Mouse (Mus musculus) right cerebral cortex, postnatal 14 days (tissue): ENCODE data around the gene Cap1.
A peak's percentile ranks its signal among the peaks of the same experiment; 100 is the strongest.

ENCODE experiments used
- DNase-seq: peaks from one replicate; pipeline ENCODE4 v3.0.0; 2022

Cap1 gene

DNA sequence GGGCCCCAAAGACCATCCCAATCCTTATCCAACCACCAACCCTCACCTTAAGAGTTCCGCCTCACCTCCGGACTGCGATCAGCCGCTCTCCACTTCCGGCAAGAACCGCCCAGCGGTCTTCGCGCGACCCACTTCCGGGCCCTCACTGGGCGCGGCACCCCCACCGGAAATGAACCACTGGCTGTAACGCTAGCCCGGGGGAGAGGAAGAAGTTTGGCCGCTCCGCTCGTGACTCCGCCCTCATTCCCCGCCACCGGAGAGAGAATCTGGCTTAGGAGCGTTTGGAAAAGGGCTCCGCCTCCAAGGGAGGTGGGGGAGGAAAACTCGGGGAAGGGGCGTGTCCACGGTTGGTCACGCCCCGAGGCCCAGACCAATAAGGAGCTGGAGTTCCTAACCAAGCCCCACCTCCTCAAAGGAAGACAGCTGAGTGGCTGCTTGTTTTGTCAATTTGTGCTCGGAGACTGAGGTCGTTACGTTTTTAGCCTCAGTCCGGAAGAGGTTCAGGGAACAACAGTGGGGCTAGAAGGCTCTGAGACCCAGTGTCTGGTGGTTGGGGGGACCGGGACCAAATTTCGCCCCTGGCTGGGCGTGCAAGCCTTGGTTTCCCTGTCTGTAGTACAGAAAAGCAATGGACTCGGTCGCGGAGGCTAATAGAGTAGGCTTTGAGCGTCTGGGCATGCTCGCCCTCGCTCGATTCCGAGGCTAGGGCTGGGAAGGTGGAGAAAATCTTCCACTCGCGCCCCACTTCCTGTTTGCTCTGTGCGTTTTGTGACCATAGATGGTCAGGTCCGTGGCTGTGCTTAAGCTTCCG, at the start of gene Cap1:
Cap1 (minus strand) TSS at position 289 of the 811 bp plus-strand sequence.
- DNase-seq, result peak; percentile 95

DNA sequence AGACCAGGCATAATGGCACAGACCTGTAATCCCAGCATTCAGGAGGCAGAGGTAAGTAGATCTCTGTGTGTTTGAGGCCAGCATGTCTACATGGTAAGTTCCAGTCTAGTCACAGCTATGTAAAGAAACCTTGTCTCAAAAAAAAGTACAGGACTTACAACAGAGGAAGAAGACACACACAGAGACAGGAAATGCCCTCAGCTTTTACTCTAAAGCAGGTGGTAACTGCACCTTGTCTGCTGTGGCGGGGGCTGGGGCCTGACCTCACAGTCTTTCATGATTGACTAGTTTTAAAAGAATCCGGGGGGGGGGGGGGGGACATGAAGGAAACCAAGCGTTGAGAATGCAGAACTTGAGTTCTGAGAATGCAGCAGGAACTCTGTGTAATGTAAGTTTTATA, 48.0 kb upstream of the Cap1 start:
- DNase-seq, result no peak

DNA sequence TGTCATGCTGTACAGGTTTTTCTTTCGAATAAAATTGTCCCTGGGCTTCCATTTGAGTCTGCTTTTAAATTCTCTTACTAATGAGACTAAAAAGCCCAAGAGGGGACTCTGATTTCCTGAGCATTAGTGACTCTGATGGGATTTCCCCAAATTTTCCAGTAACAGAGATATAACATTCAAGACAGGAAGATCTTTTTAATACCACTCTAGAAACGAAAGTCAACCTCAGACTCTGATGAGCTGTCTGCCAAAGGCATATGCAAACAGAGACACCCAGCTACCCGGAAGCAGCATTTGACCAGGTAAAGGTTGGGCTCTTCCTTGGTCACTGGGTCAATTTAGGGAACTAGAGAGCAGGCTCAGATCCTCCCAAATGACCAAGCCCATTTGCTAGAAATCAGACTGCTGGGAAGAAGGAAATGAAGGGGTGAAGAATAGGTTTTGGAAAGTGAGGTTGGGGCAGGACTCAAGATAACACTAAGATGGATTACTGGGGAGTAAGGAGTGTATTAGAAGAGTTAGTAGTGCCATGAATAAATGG, 47.3 kb upstream of the Cap1 start:
- no peak for DNase-seq

DNA sequence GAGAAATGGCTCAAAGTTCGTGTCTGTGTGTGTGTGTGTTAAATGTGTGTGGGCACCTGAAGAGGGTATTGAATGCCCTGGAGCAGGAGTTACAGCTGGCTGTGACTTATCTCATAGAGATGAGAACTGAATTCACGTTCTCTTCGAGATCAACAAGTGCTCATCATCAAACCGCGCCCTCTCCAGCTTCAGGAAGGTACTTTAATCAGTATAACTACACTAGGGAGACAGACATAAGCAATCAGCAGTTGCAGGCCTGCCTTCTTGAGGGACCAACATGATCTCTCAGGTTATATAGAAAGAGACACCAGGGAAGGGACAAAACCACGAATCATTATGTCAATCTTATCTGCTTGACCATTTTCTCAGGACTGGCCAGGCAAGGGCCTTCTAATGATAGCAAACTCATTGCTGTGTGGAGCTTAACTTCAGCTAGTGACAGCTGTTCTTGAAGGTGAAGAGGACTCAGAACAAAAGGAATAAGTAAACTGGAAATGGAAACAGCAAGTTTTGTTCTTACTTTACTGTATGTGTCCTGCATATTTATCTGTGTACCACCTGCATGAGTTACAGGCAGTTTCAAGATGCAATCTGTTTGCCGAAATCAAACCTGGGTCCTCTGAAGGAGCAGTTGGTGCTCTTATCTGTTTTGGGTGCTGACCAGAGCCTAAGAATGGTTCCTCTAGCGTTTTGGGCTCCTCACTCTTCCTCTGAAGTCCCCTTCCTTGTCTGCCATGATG, 46.6 kb upstream of the Cap1 start:
- no peak for DNase-seq

DNA sequence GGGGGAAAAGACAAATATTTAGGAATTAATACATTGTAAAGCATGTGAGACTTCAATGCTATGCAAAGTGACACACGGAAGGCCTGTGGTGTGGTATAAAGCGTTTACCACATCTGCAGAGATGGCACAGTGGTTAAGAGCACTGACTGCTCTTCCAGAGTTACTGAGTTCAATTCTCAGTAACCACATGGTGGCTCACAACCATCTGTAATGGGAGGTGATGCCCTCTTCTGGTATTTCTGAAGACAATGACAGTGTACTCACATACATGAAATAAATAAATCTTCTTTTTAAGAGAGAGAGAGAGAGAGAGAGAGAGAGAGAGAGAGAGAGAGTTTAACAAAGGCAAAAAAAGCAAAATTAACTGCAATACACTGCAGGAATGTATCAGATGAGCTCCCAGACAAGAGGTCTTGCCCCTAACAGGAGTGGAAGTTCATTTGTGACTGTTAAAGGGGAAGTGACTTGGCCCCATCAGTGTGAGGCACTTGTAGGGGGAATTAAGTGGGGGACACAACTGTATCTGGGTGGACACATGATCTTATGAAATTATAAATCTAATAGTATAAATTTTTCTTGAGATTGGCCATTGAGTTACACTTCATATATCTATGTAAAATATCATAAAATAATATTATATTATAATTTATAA, 45.2 kb upstream of the Cap1 start:
- no peak for DNase-seq

DNA sequence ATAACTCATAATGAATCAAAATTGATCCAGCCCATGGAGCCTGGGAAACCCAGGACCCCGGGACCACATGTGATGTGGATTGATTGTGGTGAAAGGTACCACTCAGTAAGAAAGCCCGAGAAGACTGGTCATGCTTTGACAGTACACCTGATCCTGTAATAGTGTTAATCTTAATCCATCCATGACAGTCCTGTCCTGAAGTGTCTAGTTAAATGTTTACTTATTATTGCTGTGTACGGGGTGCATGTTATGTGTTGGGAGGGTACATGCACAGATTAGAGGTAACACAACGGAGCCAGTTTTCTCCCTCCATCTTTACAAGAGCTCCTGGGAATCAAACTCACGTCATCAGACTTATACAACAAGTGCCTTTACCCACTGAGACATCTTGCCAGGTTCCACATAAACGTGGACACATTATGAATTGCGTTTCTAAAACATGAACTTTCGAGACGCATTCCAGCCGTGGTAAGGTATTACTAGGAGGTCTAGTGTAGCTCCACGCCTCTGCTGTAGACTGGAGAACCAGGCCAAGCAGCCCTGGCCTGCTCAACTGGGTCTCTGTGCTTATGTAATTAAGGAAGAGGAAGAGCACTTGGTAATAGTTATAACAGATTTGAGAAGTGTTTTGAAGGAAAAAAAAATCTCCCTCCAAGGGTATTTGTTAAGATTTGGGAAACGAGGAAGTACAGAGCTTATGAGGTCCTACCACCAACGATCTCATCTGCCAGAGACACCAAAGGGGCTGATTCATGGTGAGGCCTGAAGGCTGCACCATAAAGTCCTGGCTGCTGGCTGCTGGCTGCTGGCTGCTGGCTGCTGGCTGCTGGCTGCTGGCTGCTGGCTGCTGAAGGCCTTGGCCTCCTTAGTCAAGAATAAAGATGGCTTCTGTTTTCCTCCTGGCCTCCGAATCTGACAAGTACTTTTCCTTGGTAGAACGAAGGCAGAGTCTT, 37.8 kb upstream of the Cap1 start:
- no peak for DNase-seq

DNA sequence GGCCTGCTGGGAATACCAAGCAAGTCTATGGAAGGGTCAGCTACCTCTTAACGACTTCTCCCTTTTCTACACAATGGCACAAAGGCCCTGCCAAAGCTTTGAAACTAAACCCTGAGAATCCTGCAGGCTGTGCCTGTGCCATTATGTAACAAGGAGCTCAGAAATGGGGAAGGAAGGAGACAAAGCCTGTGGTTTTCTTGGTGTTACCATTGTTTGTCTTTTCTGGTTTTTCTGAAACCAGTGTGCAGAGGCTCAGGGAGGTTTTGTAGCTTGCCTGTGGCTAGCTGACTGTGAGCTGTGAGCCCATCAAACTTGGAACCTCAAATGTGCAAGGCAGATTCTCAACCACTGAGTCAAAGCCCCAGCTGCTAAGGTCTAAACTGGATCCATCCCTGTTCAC, 37.0 kb upstream of the Cap1 start:
- no peak for DNase-seq

DNA sequence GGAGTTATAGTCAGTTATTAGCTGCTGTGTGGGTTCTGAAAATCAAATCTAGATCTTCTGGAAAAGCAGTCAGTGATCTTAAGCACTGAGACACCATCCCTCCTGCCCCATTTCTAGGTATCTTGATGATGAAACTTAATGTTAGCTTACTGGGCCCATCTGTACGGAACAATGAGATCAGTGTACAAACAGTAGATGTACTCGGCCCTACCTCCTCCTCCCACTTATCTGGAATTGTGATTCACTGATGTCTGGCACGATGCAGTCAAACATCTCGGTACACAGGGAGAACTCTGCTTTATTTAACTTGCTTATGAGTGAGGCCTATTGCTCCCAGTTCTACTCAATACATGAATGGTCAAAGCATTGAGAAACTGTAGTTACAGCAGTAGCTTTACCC, 30.1 kb upstream of the Cap1 start:
- DNase-seq, result no peak

DNA sequence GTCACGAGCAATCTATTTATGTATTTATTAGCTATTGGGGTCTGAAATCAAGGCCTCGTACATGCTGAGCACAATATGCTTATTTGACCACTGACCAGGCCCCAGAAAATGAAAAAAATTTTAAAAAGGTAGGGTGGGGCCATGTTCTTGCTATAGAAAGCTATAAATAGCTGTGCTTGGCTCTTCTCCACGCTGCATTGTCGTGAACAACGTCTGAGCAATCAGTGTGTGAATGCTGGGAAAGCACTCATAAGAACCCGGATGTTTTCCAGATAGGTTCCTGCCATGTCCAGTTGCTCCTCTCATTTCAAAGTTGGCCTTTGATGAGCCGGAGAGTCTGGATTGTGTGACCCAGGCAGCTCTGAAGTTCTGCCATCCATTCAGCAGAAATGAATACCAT, 28.3 kb upstream of the Cap1 start:
- DNase-seq, result no peak

DNA sequence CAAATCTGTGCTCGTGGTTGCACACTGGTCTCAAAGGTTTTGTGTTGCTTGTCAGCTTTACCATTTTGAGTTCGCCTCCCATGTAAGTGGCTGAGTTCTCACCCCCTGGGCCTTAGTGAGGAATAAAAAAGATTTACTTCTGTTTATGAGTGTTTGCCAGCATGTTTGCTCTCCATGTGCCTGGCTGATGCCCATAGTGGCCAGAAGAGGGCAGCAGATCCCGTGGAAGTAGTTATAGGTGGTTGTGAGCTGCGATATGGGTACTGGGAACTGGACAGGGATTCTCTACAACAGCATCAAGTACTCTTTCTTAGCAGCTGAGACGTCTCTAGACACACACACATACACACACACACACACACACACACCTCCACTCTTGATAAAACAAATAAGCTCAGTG, 26.8 kb upstream of the Cap1 start:
- DNase-seq, result no peak

DNA sequence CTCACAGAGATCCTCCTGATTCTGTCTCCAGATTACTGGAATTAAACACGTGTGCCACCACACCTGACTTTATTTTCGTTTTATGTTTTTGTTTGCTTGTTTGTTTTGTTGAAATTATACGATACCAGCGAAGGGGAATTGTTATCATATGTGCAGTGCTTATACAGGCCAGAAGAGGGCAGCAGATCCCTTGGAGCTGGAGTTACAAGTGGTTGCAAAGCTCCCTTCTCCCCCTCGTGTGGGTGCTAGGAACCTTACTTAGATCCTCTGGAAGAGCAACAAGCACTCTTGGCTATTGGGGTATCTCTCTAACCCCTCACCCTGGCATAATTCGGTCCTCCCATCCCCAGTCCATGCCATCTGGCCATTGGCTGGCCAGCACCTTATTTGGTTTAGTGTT, 24.7 kb upstream of the Cap1 start:
- DNase-seq, result no peak

DNA sequence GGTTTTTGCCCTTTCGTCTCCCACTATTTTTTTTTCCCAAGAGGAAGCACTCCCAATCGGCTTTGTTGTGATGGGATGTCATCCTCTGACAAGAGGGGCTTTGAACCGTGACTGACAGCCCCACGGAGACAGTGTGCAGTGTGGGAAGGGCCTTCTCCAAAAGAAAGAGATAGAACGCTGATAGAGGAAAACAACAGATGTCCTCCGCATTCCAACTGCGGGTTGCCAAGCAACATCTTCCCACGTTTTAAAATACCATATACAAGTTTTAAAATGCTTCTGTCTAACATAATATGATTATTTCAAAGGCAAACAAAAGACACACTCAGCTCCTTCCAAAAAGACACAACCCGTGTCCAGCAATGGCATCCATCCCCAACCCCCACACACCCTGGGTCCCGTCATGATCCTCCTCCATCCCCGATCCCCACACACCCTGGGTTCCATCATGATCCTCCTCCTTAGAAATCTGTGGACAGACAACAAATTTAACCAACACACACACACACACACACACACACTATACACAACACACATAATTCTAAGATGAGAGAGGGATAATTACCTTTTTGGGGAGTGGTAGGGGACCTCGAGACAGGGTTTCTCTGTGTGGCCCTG, 23.8 kb upstream of the Cap1 start:
- DNase-seq, result no peak

DNA sequence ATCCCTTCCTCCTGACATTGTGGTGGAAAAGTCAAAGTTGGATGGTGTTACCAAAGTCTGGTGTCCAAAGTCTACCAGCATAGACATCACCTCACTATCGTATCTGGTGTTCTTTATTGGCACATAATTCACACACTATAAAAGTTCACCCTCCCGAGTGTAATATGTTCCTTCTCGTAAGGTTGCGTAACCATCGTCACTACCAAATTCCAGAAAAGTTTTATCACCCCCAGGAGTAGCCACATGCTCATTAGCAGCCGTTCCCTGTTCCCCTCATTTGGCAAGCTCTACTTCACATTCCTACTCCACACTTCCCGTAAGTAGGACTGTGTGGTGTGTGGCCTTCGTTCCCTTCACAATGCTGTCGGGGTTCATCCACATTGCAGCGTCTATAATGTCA, 19.5 kb upstream of the Cap1 start:
- DNase-seq, result no peak

DNA sequence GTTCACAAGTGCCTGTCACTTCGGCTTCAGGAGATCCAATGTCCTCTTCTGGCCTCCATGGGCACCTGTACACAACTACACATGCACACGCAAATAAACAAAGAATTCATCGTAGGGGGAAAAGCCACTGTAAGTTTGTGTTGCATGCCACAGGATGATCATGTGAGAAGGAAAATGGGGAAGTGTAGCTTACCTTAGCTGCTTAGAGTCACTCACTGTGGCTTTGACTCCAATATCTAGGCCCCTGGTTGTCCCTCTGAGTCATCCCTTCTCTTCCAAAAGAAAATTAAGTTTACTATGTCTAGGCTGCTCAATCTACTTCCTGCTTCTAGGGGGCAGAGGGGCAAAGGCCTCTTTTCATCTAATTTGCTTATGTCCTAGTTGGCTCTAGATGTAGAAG, 17.9 kb upstream of the Cap1 start:
- no peak for DNase-seq

DNA sequence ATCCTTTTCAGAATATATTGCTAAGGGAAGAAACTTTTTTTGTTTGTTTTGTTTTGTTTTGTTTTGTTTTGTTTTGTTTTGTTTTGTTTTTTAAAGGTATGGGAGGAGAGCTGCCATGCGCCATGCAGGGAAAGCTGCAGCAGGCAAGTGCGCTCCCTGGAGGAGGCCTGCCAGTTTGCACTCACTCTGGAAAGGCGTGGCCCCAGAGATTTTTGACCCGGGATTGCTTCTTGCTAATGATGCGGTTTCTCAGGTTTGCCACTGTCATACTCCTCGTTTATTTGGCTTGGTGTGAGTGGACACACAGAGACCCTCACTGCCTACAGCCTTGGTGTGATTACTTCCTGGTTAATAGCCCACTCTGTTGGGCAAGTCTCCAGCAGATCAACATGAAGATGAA, 16.3 kb upstream of the Cap1 start:
- no peak for DNase-seq

DNA sequence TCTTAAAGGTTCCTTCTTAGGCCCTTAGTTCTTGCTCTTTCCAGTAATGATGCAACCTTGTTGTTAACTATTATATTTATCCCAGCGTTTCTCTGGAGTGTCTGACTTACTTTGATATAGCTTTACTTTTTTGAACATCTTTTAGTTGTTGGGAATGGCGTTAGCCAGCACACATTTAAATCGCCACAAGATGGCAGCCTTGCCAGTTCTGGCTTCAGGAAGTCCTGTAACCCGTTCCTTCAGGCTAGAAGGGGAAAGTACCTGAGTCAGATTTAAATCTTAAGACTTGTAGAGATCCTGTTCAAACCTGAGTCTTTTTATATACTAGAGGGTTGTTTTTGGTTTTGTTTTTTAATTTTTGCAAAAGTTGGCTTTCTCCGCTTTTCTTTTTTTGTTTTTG, 12.5 kb upstream of the Cap1 start:
- peak; percentile 78 for DNase-seq

DNA sequence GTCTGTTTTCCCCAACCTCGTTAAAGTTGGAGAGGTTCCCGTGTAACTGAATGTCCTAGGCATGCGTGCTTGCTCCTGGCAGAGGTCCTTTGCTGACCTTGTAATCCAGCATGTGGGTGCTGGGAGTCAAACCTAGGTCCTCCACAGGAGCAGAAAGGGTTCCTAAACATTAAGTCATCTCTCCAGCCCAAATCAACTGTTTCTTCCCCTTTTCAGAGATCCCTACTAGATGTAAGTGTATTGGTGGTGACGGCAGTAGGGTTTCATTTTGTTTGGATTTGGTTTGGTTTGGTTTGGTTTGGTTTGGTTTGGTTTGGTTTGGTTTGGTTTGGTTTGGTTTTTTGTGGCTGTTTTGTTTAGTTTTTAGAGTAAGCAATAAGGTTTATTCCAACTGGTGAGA, 11.9 kb upstream of the Cap1 start:
- no peak for DNase-seq

DNA sequence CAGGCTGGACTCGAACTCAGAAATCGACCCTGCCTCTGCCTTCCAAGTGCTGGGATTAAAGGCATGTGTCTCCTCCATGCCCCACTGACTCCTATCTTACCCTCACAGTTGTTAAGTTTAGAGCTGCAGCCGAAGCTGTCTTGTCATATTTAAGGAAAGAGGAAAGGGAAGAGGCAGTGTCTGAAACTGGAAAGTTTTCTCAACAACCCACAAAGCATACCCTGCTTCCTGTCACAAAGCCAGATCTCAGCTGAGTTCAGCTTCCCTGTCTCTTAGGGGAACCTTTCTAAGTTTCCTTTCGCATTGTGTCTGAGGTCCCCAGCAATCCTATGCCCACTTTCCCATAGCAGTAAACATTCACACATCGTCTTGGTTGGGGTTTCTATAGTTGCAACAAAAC, 6.3 kb upstream of the Cap1 start:
- DNase-seq, result no peak

DNA sequence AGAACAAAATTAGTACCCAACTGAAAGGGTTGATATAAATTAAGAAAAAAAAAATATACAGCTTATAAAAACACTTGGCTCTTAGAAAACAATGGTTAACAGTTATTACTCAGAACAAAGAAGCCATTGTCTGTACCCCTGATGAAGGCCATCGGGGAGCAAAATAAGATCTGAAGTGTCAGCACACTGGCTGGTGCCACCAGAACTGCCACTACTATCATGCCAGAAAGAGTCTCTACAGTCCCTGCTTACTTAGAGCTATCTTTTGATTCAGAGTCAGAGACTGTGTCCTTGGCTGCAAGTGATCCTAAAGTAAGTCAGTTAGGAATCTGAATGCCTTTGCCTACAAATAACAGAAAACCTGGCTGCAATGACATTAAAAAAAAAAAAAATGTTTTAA, 5.7 kb upstream of the Cap1 start:
- no peak for DNase-seq

DNA sequence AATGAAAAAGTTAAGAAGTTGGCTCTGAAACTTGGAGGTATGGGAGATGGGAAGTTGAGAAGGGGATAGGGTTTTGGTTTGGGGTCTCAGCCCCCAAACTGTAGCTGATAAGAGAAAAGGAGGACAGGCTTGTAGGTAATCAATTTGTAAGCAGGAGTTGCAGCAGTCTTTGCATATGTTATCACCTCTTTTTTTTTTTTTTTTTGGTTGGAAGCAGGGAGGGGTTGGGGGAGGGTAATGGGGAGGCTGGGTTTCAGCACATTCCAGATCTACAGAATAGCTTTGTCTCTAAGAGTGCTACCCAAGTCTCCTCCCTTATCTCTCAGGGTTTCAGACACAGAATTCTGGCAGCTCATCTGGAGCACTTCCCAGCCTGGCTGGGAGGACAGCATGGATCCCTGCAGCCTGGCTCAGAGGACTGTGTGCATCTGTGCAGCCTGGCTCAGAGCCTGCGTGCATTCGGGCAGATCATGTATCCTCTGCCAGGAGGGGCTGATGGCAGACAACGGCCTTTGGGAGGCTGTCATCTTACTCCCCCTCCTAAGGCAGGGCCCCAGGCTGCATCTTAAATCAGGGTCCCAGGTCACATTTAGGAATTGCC, 5.1 kb upstream of the Cap1 start:
- peak; percentile 71 for DNase-seq

DNA sequence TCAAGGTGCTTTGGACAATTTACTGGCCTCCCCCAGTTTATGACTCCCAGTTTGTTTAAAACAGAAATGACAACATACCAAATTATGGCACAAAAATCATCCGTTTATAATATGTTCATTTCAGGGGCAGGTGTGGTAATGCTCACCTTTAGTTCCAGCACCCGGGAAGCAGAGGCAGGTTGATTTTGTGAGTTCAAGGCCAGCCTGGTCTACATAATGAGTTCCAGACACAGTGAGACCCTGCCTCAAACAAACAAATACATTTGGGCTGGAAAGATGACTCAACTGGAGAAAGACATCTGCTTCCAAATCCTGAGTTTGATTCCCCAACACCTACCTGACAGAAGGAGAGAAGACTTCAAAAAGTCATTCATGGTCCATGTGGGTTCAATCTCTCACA, 1.5 kb upstream of the Cap1 start:
- no peak for DNase-seq
